Mouse (Mus musculus): ENCODE measurements around the gene Tas1r2. TPM values are rescaled to one million over a fixed set of nuclear protein-coding genes. Genes with fewer than 3 reads are reported as not detected.

Gene Tas1r2
- polyA plus RNA-seq, 1 experiment from 2014 or later: not detected

GRCm38 (mm10) chr4:139683728-139684638, 30.6 kb downstream of the Tas1r2 start:
- H3K27ac ChIP-seq (replicated peaks; ENCODE audit: low read depth, low read length): no peak overlapping the region
- ATAC-seq (ENCODE audit: low read depth) (no peak), DNase-seq (ENCODE audit: low spot score) (no peak)
- H3K4me1 ChIP-seq (ENCODE audit: control insufficient read depth, insufficient read depth, low read length): no peaks in the 10 kb centered on the region
- 75% methylated on average over 20 of the region's 22 CpGs for WGBS
- H3K4me2 ChIP-seq (ENCODE audit: low read depth, low read length): no peak overlapping the region
- no peak overlapping the region for H3K9ac ChIP-seq (ENCODE audit: low read depth, low read length)
- H3K9me3 ChIP-seq (ENCODE audit: control insufficient read depth, low read length): peaks cover 14% of the 10 kb centered on the region; the same call in 1 of the 2 replicates
- no peaks in the 10 kb centered on the region for H3K27me3 ChIP-seq (replicated peaks; ENCODE audit: control insufficient read depth, insufficient read depth, low read length)
- no peaks in the 10 kb centered on the region for H3K36me3 ChIP-seq (ENCODE audit: control insufficient read depth, insufficient read depth, low read length)
- H3K4me3 ChIP-seq (ENCODE audit: low read depth, low read length): no peak overlapping the region

GRCm38 (mm10) chr4:139684639-139685017, 31.3 kb downstream of the Tas1r2 start:
- no peak for ATAC-seq (ENCODE audit: low read depth)
- 11% methylated on average over 3 of the region's 3 CpGs for WGBS

GRCm38 (mm10) chr4:139688058-139688457, 34.7 kb downstream of the Tas1r2 start:
- DNase-seq (ENCODE audit: low spot score): no peak
- no peaks in the 10 kb centered on the region for H3K9me3 ChIP-seq (ENCODE audit: control insufficient read depth, low read length)
- WGBS: 60% methylated on average over 9 of the region's 9 CpGs
- peaks cover 8% of the 10 kb centered on the region; the same call in 1 of the 2 replicates for H3K4me1 ChIP-seq (ENCODE audit: control insufficient read depth, insufficient read depth, low read length)
- H3K4me2 ChIP-seq (ENCODE audit: low read depth, low read length): no peak overlapping the region
- no peaks in the 10 kb centered on the region for H3K36me3 ChIP-seq (ENCODE audit: control insufficient read depth, insufficient read depth, low read length)
- no peak for ATAC-seq (ENCODE audit: low read depth)
- no peaks in the 10 kb centered on the region for H3K27me3 ChIP-seq (replicated peaks; ENCODE audit: control insufficient read depth, insufficient read depth, low read length)
- no peak overlapping the region for H3K4me3 ChIP-seq (ENCODE audit: low read depth, low read length)
- H3K9ac ChIP-seq (ENCODE audit: low read depth, low read length): no peak overlapping the region
- no peak overlapping the region for H3K27ac ChIP-seq (replicated peaks; ENCODE audit: low read depth, low read length)

More at GRCm38 (mm10) chr4:139684639-139685017, 31.3 kb downstream of the Tas1r2 start:
- H3K4me1 ChIP-seq (ENCODE audit: control insufficient read depth, insufficient read depth, low read length): 0 out of 2 replicates have a peak, but pooled peaks cover 3% of the 10 kb centered on the region
- no peak overlapping the region for H3K9ac ChIP-seq (ENCODE audit: low read depth, low read length)
- no peak overlapping the region for H3K4me2 ChIP-seq (ENCODE audit: low read depth, low read length)
- no peaks in the 10 kb centered on the region for H3K36me3 ChIP-seq (ENCODE audit: control insufficient read depth, insufficient read depth, low read length)
- H3K4me3 ChIP-seq (ENCODE audit: low read depth, low read length): no peak overlapping the region
- no peaks in the 10 kb centered on the region for H3K27me3 ChIP-seq (replicated peaks; ENCODE audit: control insufficient read depth, insufficient read depth, low read length)
- peaks cover 13% of the 10 kb centered on the region; the same call in 1 of the 2 replicates for H3K9me3 ChIP-seq (ENCODE audit: control insufficient read depth, low read length)
- DNase-seq (ENCODE audit: low spot score): peak; percentile 65
- H3K27ac ChIP-seq (replicated peaks; ENCODE audit: low read depth, low read length): no peak overlapping the region

GRCm38 (mm10) chr4:139689627-139690269, 36.4 kb downstream of the Tas1r2 start:
- WGBS: 25% methylated on average over 7 of the region's 7 CpGs
- H3K9me3 ChIP-seq (ENCODE audit: control insufficient read depth, low read length): no peaks in the 10 kb centered on the region
- ATAC-seq (ENCODE audit: low read depth): peak; percentile 83
- DNase-seq (ENCODE audit: low spot score): peak; percentile 79
- H3K27me3 ChIP-seq (replicated peaks; ENCODE audit: control insufficient read depth, insufficient read depth, low read length): no peaks in the 10 kb centered on the region
- no peak overlapping the region for H3K4me2 ChIP-seq (ENCODE audit: low read depth, low read length)
- no peak overlapping the region for H3K4me3 ChIP-seq (ENCODE audit: low read depth, low read length)
- H3K36me3 ChIP-seq (ENCODE audit: control insufficient read depth, insufficient read depth, low read length): no peaks in the 10 kb centered on the region
- H3K27ac ChIP-seq (replicated peaks; ENCODE audit: low read depth, low read length): no peak overlapping the region
- peaks cover 8% of the 10 kb centered on the region; the same call in 1 of the 2 replicates for H3K4me1 ChIP-seq (ENCODE audit: control insufficient read depth, insufficient read depth, low read length)
- H3K9ac ChIP-seq (ENCODE audit: low read depth, low read length): no peak overlapping the region

GRCm38 (mm10) chr4:139693315-139693714, 40.0 kb downstream of the Tas1r2 start:
- no peaks in the 10 kb centered on the region for H3K36me3 ChIP-seq (ENCODE audit: control insufficient read depth, insufficient read depth, low read length)
- no peak overlapping the region for H3K4me3 ChIP-seq (ENCODE audit: low read depth, low read length)
- peak; percentile 30; the same call in 1 of the 2 replicates for ATAC-seq (ENCODE audit: low read depth)
- H3K27ac ChIP-seq (replicated peaks; ENCODE audit: low read depth, low read length): no peak overlapping the region
- H3K9ac ChIP-seq (ENCODE audit: low read depth, low read length): no peak overlapping the region; the same call in 1 of the 2 replicates
- H3K9me3 ChIP-seq (ENCODE audit: control insufficient read depth, low read length): no peaks in the 10 kb centered on the region
- peak; percentile 59 for DNase-seq (ENCODE audit: low spot score)
- WGBS: 21% methylated on average over 5 of the region's 5 CpGs
- no peak overlapping the region for H3K4me2 ChIP-seq (ENCODE audit: low read depth, low read length)
- H3K27me3 ChIP-seq (replicated peaks; ENCODE audit: control insufficient read depth, insufficient read depth, low read length): no peaks in the 10 kb centered on the region
- peaks cover 8% of the 10 kb centered on the region; the same call in 1 of the 2 replicates for H3K4me1 ChIP-seq (ENCODE audit: control insufficient read depth, insufficient read depth, low read length)

GRCm38 (mm10) chr4:139697755-139698154, 44.4 kb downstream of the Tas1r2 start:
- Histone ChIP-seq H3K4me2 (ENCODE audit: low read depth, low read length) (no peak overlapping the region), H3K9me3 (ENCODE audit: control insufficient read depth, low read length) (no peaks in the 10 kb centered on the region), H3K27ac (replicated peaks; ENCODE audit: low read depth, low read length) (no peak overlapping the region), H3K9ac (ENCODE audit: low read depth, low read length) (no peak overlapping the region), H3K36me3 (ENCODE audit: control insufficient read depth, insufficient read depth, low read length) (no peaks in the 10 kb centered on the region), H3K27me3 (replicated peaks; ENCODE audit: control insufficient read depth, insufficient read depth, low read length) (no peaks in the 10 kb centered on the region), H3K4me3 (ENCODE audit: low read depth, low read length) (no peak overlapping the region), H3K4me1 (ENCODE audit: control insufficient read depth, insufficient read depth, low read length) (no peaks in the 10 kb centered on the region)
- WGBS: 7% methylated on average over 9 of the region's 9 CpGs
- DNase-seq (ENCODE audit: low spot score) (peak; percentile 75), ATAC-seq (ENCODE audit: low read depth) (peak; percentile 54; the same call in 1 of the 2 replicates)

- Histone ChIP-seq H3K4me2 (ENCODE audit: low read depth, low read length) (no peak overlapping the region), H3K27me3 (replicated peaks; ENCODE audit: control insufficient read depth, insufficient read depth, low read length) (no peaks in the 10 kb centered on the region), H3K4me1 (ENCODE audit: control insufficient read depth, insufficient read depth, low read length) (no peaks in the 10 kb centered on the region), H3K36me3 (ENCODE audit: control insufficient read depth, insufficient read depth, low read length) (no peaks in the 10 kb centered on the region), H3K9ac (ENCODE audit: low read depth, low read length) (no peak overlapping the region), H3K27ac (replicated peaks; ENCODE audit: low read depth, low read length) (no peak overlapping the region), H3K9me3 (ENCODE audit: control insufficient read depth, low read length) (no peaks in the 10 kb centered on the region), H3K4me3 (ENCODE audit: low read depth, low read length) (no peak overlapping the region)
- peak; percentile 78 for ATAC-seq (ENCODE audit: low read depth)
- peak; percentile 79 for DNase-seq (ENCODE audit: low spot score)
- WGBS: 45% methylated on average over 8 of the region's 8 CpGs
Measured at GRCm38 (mm10) chr4:139698602-139699001, 45.3 kb downstream of the Tas1r2 start.

- DNase-seq (ENCODE audit: low spot score) (no peak), ATAC-seq (ENCODE audit: low read depth) (no peak)
- H3K4me3 ChIP-seq (ENCODE audit: low read depth, low read length): no peak overlapping the region
- H3K27ac ChIP-seq (replicated peaks; ENCODE audit: low read depth, low read length): no peak overlapping the region
- H3K36me3 ChIP-seq (ENCODE audit: control insufficient read depth, insufficient read depth, low read length): no peaks in the 10 kb centered on the region
- H3K4me1 ChIP-seq (ENCODE audit: control insufficient read depth, insufficient read depth, low read length): no peaks in the 10 kb centered on the region
- H3K27me3 ChIP-seq (replicated peaks; ENCODE audit: control insufficient read depth, insufficient read depth, low read length): no peaks in the 10 kb centered on the region
- no peaks in the 10 kb centered on the region for H3K9me3 ChIP-seq (ENCODE audit: control insufficient read depth, low read length)
- WGBS: 59% methylated on average over 4 of the region's 4 CpGs
- H3K9ac ChIP-seq (ENCODE audit: low read depth, low read length): no peak overlapping the region
- H3K4me2 ChIP-seq (ENCODE audit: low read depth, low read length): no peak overlapping the region
Measured at GRCm38 (mm10) chr4:139702914-139703313, 49.6 kb downstream of the Tas1r2 start.
